Mouse (Mus musculus) testis, postnatal 14 days (tissue): ENCODE measurements around the gene Cdh13.

Source experiments
- DNase-seq: peaks from one replicate; pipeline ENCODE4 v3.0.0; 2021; ENCODE audit warnings: low spot score

The Cdh13 gene

GRCm38 (mm10) chr8:118448011-118448410 is 164.5 kb downstream of the Cdh13 start:
- no peak for DNase-seq

- DNase-seq: no peak
Measured at GRCm38 (mm10) chr8:118452445-118453103, 169.0 kb downstream of the Cdh13 start.

GRCm38 (mm10) chr8:118455245-118455644 is 171.7 kb downstream of the Cdh13 start:
- DNase-seq: no peak

GRCm38 (mm10) chr8:118465330-118465948 is 181.9 kb downstream of the Cdh13 start:
- DNase-seq: no peak

GRCm38 (mm10) chr8:118477587-118477986 is 194.1 kb downstream of the Cdh13 start:
- no peak for DNase-seq

- no peak for DNase-seq
Measured at GRCm38 (mm10) chr8:118488735-118489134, 205.2 kb downstream of the Cdh13 start.

- no peak for DNase-seq
Measured at GRCm38 (mm10) chr8:118502509-118502908, 219.0 kb downstream of the Cdh13 start.

- no peak for DNase-seq
Measured at GRCm38 (mm10) chr8:118509426-118509825, 225.9 kb downstream of the Cdh13 start.

- no peak for DNase-seq
Measured at GRCm38 (mm10) chr8:118513259-118513658, 229.7 kb downstream of the Cdh13 start.

GRCm38 (mm10) chr8:118515616-118516015 is 232.1 kb downstream of the Cdh13 start:
- DNase-seq: no peak

- no peak for DNase-seq
Measured at GRCm38 (mm10) chr8:118517071-118517470, 233.5 kb downstream of the Cdh13 start.

- DNase-seq: no peak
Measured at GRCm38 (mm10) chr8:118518030-118518741, 234.7 kb downstream of the Cdh13 start.

GRCm38 (mm10) chr8:118518742-118519102 is 235.2 kb downstream of the Cdh13 start:
- no peak for DNase-seq

- DNase-seq: no peak
Measured at GRCm38 (mm10) chr8:118523922-118524321, 240.4 kb downstream of the Cdh13 start.

GRCm38 (mm10) chr8:118538816-118539558 is 255.5 kb downstream of the Cdh13 start:
- no peak for DNase-seq

GRCm38 (mm10) chr8:118539559-118539819 is 256.0 kb downstream of the Cdh13 start:
- DNase-seq: no peak

GRCm38 (mm10) chr8:118539941-118540340 is 256.4 kb downstream of the Cdh13 start:
- no peak for DNase-seq

GRCm38 (mm10) chr8:118552397-118552796 is 268.9 kb downstream of the Cdh13 start:
- no peak for DNase-seq

- DNase-seq: no peak
Measured at GRCm38 (mm10) chr8:118552842-118553241, 269.3 kb downstream of the Cdh13 start.

- no peak for DNase-seq
Measured at GRCm38 (mm10) chr8:118564024-118564423, 280.5 kb downstream of the Cdh13 start.

- no peak for DNase-seq
Measured at GRCm38 (mm10) chr8:118565186-118565585, 281.7 kb downstream of the Cdh13 start.

- no peak for DNase-seq
Measured at GRCm38 (mm10) chr8:118565887-118566747, 282.6 kb downstream of the Cdh13 start.
